Mouse (Mus musculus) hindbrain, embryonic 12.5 days (tissue): ENCODE results near the gene Gm14781. TPM values are rescaled to one million over a fixed set of nuclear protein-coding genes. Genes with fewer than 3 reads are reported as not detected.
"Not testable (repeated sequence)": the region's sequence is repeated elsewhere in the genome, so short reads cannot be mapped to it uniquely, and the experiment has no call there.

Experiments used
- ATAC-seq: fragments of 200-750 bp; cut with Nextera tagmentation; 2 replicates; pipeline ENCODE4 v1.8.0; 2017; ENCODE audit warnings: moderate TSS enrichment; ENCODE audit not compliant: low FRiP score
- H3K27ac ChIP-seq: fragments of 300-500 bp; sonication (generic); 2 replicates; pipeline ENCODE4 v1.5.1; 2016; ENCODE audit warnings: mild to moderate bottlenecking
- H3K27me3 ChIP-seq: fragments of 300-500 bp; sonication (generic); 2 replicates; pipeline ENCODE4 v1.6.1; 2016; ENCODE audit warnings: mild to moderate bottlenecking
- H3K36me3 ChIP-seq: fragments of 300-500 bp; sonication (generic); 2 replicates; pipeline ENCODE4 v1.6.1; 2016; ENCODE audit warnings: mild to moderate bottlenecking
- H3K4me1 ChIP-seq: fragments of 300-500 bp; sonication (generic); 2 replicates; pipeline ENCODE4 v1.6.1; 2016
- H3K4me2 ChIP-seq: fragments of 300-500 bp; sonication (generic); replicated peaks from 2 replicates; pipeline ENCODE4 v1.6.1; 2016; ENCODE audit warnings: mild to moderate bottlenecking
- H3K4me3 ChIP-seq: fragments of 300-500 bp; sonication (generic); 2 replicates; pipeline ENCODE4 v1.5.1; 2016; ENCODE audit warnings: mild to moderate bottlenecking
- H3K9ac ChIP-seq: fragments of 300-500 bp; sonication (generic); 2 replicates; pipeline ENCODE4 v1.6.1; 2016; ENCODE audit warnings: mild to moderate bottlenecking, moderate library complexity
- H3K9me3 ChIP-seq: fragments of 300-500 bp; sonication (generic); replicated peaks from 2 replicates; pipeline ENCODE4 v1.6.1; 2016; ENCODE audit warnings: mild to moderate bottlenecking
- WGBS: fragments of 180-500 bp; shearing (Covaris S2); methylation state at CpG from one replicate; pipeline ENCODE4 v1.1.7; 2016; 5-methylcytosine and 5-hydroxymethylcytosine counted together
- polyA plus RNA-seq: library from polyadenylated mRNA; unstranded; fragments of >200 nt; fragmentation: Nextera tagmentation; extraction: Ambion mirVana; gene quantifications from 2 replicates; pipeline ENCODE4 v1.2.1, GENCODE M21; 2016

Gm14781 gene
- polyA plus RNA-seq, result not detected in 2 replicates

DNA sequence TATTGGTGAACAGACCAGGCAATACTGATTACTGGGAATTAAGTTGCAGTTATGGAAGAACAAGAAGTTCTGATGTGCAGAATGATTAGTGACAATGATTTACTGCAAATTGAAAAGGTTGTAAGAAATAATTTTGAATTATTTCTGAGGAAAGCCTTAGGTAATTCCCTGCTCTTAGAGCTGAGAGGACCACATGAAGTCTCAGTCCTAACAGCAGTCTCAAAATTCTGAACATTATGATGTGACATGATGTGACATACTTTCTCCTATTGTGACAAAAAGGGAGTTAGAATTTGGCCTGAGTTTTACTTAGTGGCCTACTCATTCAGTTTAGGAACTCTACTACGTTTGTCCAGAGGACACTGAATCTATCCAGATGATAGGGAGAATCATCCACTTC lies at the start of gene Gm14781:
Gene Gm14781, plus strand, starts transcription at position 301 of the 400 bp plus-strand sequence.
- not testable (repeated sequence) for H3K4me1 ChIP-seq, H3K27ac ChIP-seq, H3K4me3 ChIP-seq, ATAC-seq, H3K27me3 ChIP-seq, H3K9ac ChIP-seq, H3K4me2 ChIP-seq, H3K36me3 ChIP-seq, H3K9me3 ChIP-seq
- WGBS, result 76% methylated on average over 1 of the region's 1 CpGs

- not testable (repeated sequence) for H3K27ac ChIP-seq, H3K27me3 ChIP-seq, ATAC-seq, H3K4me3 ChIP-seq, H3K9me3 ChIP-seq, H3K4me2 ChIP-seq, H3K36me3 ChIP-seq, H3K4me1 ChIP-seq, H3K9ac ChIP-seq
These were observed 23.1 kb downstream of the Gm14781 start for GRCm38 (mm10) chrX:91654964-91655575.

Other genes with a start within 250 kb of the Gm14781 start
- not detected in 2 replicates for gene Gm5072, start 239.7 kb upstream of the Gm14781 start, polyA plus RNA-seq
- not detected in 2 replicates for gene Gm8914, start 152.1 kb upstream of the Gm14781 start, polyA plus RNA-seq
- not detected in 2 replicates for gene 1700084M14Rik, start 56.3 kb upstream of the Gm14781 start, polyA plus RNA-seq
- not detected in 2 replicates for gene Mageb5, start 150.8 kb downstream of the Gm14781 start, polyA plus RNA-seq